Mouse (Mus musculus) limb, embryonic 11.5 days (tissue): ENCODE results near the gene Adcyap1r1. TPM values are rescaled to one million over a fixed set of nuclear protein-coding genes. Genes with fewer than 3 reads are reported as not detected.

Source experiments
- ATAC-seq: fragments of 200-750 bp; cut with Nextera tagmentation; 2 replicates; pipeline ENCODE4 v1.8.0; 2017; ENCODE audit warnings: low read depth; ENCODE audit not compliant: insufficient number of reproducible peaks, low FRiP score, low TSS enrichment
- DNase-seq: peaks from one replicate; pipeline ENCODE4 v3.0.0-alpha.2; 2015; ENCODE audit warnings: low spot score
- H3K27ac ChIP-seq: fragments of 300-500 bp; sonication (generic); replicated peaks from 2 replicates; pipeline ENCODE4 v1.5.1; 2014; ENCODE audit warnings: low read depth, mild to moderate bottlenecking, low read length
- H3K27me3 ChIP-seq: fragments of 300-500 bp; sonication (generic); 2 replicates; pipeline ENCODE4 v1.6.1; 2014; ENCODE audit warnings: mild to moderate bottlenecking, low read length, mixed read lengths; ENCODE audit not compliant: control insufficient read depth, insufficient read depth
- H3K36me3 ChIP-seq: fragments of 300-500 bp; sonication (generic); 2 replicates; pipeline ENCODE4 v1.6.1; 2014; ENCODE audit warnings: mild to moderate bottlenecking, low read length, moderate library complexity, mixed read lengths; ENCODE audit not compliant: control insufficient read depth, insufficient read depth
- H3K4me1 ChIP-seq: fragments of 300-500 bp; sonication (generic); 2 replicates; pipeline ENCODE4 v1.6.1; 2014; ENCODE audit warnings: low read length, mixed read lengths; ENCODE audit not compliant: control insufficient read depth, insufficient read depth
- H3K4me2 ChIP-seq: fragments of 300-500 bp; sonication (generic); 2 replicates; pipeline ENCODE4 v1.6.1; 2014; ENCODE audit warnings: low read depth, mild to moderate bottlenecking, moderate library complexity; ENCODE audit not compliant: severe bottlenecking
- H3K4me3 ChIP-seq: fragments of 300-500 bp; sonication (generic); 2 replicates; pipeline ENCODE4 v1.5.1; 2014; ENCODE audit warnings: low read depth, low read length
- H3K9ac ChIP-seq: fragments of 300-500 bp; sonication (generic); 2 replicates; pipeline ENCODE4 v1.6.1; 2014; ENCODE audit warnings: mild to moderate bottlenecking, low read length
- H3K9me3 ChIP-seq: fragments of 300-500 bp; sonication (generic); 2 replicates; pipeline ENCODE4 v1.6.1; 2016; ENCODE audit warnings: low read length; ENCODE audit not compliant: control insufficient read depth
- WGBS: fragments of 180-500 bp; shearing (Covaris S2); extraction: QIAGEN DNeasy Blood & Tissue Kit; methylation state at CpG from one replicate; pipeline ENCODE4 v1.1.7; 2014; 5-methylcytosine and 5-hydroxymethylcytosine counted together
- polyA plus RNA-seq: library from polyadenylated mRNA; unstranded; fragments of >200 nt; fragmentation: Nextera tagmentation; extraction: Ambion mirVana; gene quantifications from 2 replicates; pipeline ENCODE4 v1.2.1, GENCODE M21; 2014

Adcyap1r1 gene
- polyA plus RNA-seq, 1 experiment from 2014 or later: 0.48 TPM

GRCm38 (mm10) chr6:55457727-55458126, 5.9 kb downstream of the Adcyap1r1 start:
- peaks cover 10% of the 10 kb centered on the region for H3K27me3 ChIP-seq
- no peak for DNase-seq
- no peaks in the 10 kb centered on the region for H3K9me3 ChIP-seq
- H3K4me1 ChIP-seq: no peaks in the 10 kb centered on the region
- 74% methylated on average over 7 of the region's 7 CpGs for WGBS
- no peaks in the 10 kb centered on the region for H3K36me3 ChIP-seq
- no peak overlapping the region for H3K4me3 ChIP-seq
- no peak overlapping the region for H3K27ac ChIP-seq
- H3K9ac ChIP-seq: no peak overlapping the region
- no peak overlapping the region for H3K4me2 ChIP-seq
- no peak for ATAC-seq

DNA sequence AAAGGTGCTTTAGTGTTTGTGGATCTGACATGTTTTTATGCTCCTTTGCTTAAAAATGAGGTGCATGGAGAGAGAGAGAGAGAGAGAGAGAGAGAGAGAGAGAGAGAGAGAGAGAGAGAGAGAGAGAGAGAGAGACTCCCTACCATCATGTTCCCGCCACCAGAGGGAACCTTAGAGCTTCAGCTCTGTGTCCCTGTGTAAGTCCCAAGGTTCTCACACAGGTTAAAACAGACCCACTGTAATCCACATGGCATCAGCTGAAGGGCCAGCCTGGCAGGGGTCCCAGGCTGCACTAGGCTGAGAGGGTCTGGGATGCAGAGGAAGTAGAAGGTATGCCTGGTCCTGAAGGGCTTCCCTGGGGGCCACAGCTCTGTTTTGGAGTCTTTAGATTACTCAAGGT, 6.4 kb downstream of the Adcyap1r1 start:
- Histone ChIP-seq H3K4me2 (no peak overlapping the region), H3K4me3 (no peak overlapping the region), H3K27me3 (peaks cover 5% of the 10 kb centered on the region), H3K9me3 (no peaks in the 10 kb centered on the region), H3K9ac (no peak overlapping the region), H3K4me1 (no peaks in the 10 kb centered on the region), H3K36me3 (no peaks in the 10 kb centered on the region), H3K27ac (no peak overlapping the region)
- ATAC-seq (no peak), DNase-seq (no peak)
- WGBS: 43% methylated on average over 1 of the region's 1 CpGs

DNA sequence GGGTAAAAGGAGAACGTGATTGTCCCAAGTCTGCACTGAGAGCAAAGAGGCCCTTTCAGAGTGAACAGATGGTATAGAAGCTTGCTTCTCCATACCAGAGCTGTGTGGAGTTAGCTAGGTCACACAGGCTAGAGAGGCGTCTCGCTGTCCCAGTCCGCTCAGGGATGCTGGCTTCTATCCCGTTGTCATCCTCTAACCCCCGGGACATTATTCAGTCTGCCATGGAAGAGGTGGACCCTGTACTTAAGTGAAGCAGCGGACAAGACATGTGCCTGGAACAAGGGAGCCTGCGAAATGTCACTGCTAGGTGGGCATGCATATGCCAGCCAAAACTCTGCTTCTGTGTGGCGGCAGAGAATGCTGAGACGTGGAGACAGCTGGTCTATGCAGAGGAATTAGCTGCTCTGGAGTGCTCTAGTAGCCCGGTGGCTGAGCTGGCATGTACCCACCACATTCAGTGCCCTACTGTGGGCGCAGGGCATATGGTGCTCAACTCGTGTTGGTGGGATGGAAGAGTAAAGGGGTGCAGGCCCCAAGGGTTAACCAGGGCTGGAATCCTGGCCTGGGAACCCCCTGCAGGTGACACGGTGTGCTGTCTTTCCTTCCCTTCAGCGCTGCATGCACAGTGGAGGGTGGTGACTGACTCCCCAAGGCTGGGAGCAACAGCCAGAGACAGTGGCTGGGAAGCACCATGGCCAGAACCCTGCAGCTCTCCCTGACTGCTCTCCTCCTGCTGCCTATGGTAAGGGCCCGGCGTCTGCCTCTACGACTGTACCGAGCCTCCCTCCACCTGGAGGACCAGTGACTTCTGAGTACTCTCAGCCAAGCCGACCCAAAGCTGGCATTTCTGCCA, 8.0 kb downstream of the Adcyap1r1 start:
- H3K4me1 ChIP-seq: no peaks in the 10 kb centered on the region
- H3K27me3 ChIP-seq: no peaks in the 10 kb centered on the region

DNA sequence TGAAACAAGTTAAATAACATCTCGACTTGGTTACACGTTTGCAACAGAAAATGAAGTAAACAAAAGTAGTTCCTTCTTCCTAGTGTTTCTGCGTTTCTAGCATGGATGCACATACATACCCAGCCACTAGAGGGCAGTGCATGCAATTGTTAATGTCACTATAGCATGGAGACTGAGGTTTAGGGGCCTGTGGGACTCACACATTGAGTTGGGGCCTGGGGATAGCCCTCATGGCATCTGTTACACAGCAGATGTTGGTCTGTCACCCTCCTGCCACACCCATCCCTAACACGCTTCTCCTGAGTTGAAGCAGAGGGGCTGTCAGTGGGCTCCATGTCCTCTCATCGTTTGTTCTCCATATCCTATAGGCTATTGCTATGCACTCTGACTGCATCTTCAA, 9.4 kb downstream of the Adcyap1r1 start:
- Histone ChIP-seq H3K4me1 (no peaks in the 10 kb centered on the region), H3K9ac (no peak overlapping the region), H3K27me3 (no peaks in the 10 kb centered on the region), H3K4me2 (no peak overlapping the region), H3K4me3 (no peak overlapping the region), H3K36me3 (no peaks in the 10 kb centered on the region), H3K27ac (no peak overlapping the region), H3K9me3 (no peaks in the 10 kb centered on the region)
- ATAC-seq (no peak), DNase-seq (no peak)
- WGBS: 60% methylated on average over 5 of the region's 5 CpGs

More for the DNA sequence above, 8.0 kb downstream of the Adcyap1r1 start:
- DNase-seq (no peak), ATAC-seq (no peak)
- Histone ChIP-seq H3K9me3 (no peaks in the 10 kb centered on the region), H3K9ac (no peak overlapping the region), H3K4me2 (no peak overlapping the region), H3K36me3 (no peaks in the 10 kb centered on the region), H3K27ac (no peak overlapping the region), H3K4me3 (no peak overlapping the region)
- 84% methylated on average over 20 of the region's 20 CpGs for WGBS

DNA sequence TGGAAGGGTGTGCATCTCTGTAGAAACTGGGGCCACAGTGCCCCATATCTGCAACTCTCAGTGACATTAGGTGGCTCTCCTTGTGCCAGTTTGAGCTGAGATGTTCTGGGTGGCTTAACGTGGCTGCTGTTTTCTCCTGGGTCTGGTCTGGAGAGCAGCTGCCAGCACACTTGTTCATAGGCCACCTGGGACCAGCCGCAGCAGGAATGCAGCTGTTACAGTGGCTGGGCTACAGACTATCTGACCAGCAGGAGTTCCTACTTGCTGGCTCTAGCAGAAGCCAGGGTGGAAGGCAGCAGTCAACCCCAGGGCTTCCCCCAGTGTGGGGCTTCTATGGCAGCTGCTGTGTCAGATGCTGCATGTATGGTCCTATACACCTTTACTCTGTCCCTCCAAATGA, 9.9 kb downstream of the Adcyap1r1 start:
- H3K27me3 ChIP-seq: no peaks in the 10 kb centered on the region
- 60% methylated on average over 2 of the region's 2 CpGs for WGBS
- ATAC-seq: no peak

GRCm38 (mm10) chr6:55462394-55462793, 10.6 kb downstream of the Adcyap1r1 start:
- Histone ChIP-seq H3K4me1 (no peaks in the 10 kb centered on the region), H3K4me2 (no peak overlapping the region), H3K27me3 (no peaks in the 10 kb centered on the region), H3K9ac (no peak overlapping the region), H3K36me3 (no peaks in the 10 kb centered on the region), H3K9me3 (no peaks in the 10 kb centered on the region), H3K27ac (no peak overlapping the region), H3K4me3 (no peak overlapping the region)
- DNase-seq (no peak), ATAC-seq (no peak)
- WGBS: 89% methylated on average over 1 of the region's 1 CpGs

More for the DNA sequence above, 9.9 kb downstream of the Adcyap1r1 start:
- H3K9me3 ChIP-seq: no peaks in the 10 kb centered on the region
- no peaks in the 10 kb centered on the region for H3K36me3 ChIP-seq
- H3K27ac ChIP-seq: no peak overlapping the region
- no peak overlapping the region for H3K9ac ChIP-seq
- no peaks in the 10 kb centered on the region for H3K4me1 ChIP-seq
- H3K4me3 ChIP-seq: no peak overlapping the region
- no peak overlapping the region for H3K4me2 ChIP-seq
- no peak for DNase-seq

DNA sequence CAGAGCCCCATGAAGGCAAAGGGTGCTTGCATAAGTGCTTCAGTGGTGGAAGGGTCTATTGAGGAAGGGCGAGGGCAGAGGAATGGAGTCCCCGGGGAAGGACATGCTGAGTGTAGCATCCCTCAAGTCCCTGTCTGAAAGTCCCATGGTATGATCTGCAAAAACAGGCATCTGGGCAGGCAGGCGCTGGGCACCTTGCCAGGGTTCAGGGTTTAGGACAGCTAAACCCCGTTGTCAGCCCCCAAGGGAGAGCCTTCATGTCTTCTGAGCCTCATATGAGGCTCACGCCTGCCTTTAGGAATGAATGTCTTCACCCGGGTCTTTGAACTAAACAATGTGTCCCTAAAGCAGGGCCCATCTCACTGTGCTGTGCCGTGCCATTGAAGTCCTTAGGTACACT, 12.2 kb downstream of the Adcyap1r1 start:
- no peaks in the 10 kb centered on the region for H3K27me3 ChIP-seq
- H3K4me1 ChIP-seq: no peaks in the 10 kb centered on the region
- H3K36me3 ChIP-seq: no peaks in the 10 kb centered on the region
- no peak overlapping the region for H3K4me2 ChIP-seq
- ATAC-seq (no peak), DNase-seq (no peak)
- H3K27ac ChIP-seq: no peak overlapping the region
- no peaks in the 10 kb centered on the region for H3K9me3 ChIP-seq
- H3K4me3 ChIP-seq: no peak overlapping the region
- no peak overlapping the region for H3K9ac ChIP-seq
- WGBS: 82% methylated on average over 7 of the region's 7 CpGs

DNA sequence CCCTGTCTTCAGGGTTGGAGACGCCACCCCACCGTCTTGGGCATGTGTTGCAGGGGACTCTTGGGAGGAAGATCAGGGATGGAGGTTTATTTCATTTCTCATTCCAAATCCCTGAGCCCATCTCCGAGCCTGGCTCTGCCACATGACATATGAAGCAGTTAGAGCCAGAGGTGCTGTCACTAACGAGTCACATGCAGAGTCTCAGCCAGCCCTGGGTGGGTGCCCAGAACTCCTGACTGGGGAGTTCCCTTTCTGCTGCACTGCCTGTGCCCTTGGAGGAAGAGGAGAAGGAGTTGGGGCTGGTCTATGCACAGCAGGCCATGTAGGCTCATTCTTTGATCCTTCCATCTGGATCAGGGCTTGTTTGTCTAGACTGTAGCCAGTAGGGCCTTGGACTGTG, 13.5 kb downstream of the Adcyap1r1 start:
- no peaks in the 10 kb centered on the region for H3K36me3 ChIP-seq
- H3K4me2 ChIP-seq: no peak overlapping the region
- H3K27me3 ChIP-seq: no peaks in the 10 kb centered on the region
- 82% methylated on average over 4 of the region's 4 CpGs for WGBS
- H3K4me1 ChIP-seq: no peaks in the 10 kb centered on the region
- no peaks in the 10 kb centered on the region for H3K9me3 ChIP-seq
- H3K27ac ChIP-seq: no peak overlapping the region
- DNase-seq: no peak
- no peak overlapping the region for H3K4me3 ChIP-seq
- no peak for ATAC-seq
- H3K9ac ChIP-seq: no peak overlapping the region

DNA sequence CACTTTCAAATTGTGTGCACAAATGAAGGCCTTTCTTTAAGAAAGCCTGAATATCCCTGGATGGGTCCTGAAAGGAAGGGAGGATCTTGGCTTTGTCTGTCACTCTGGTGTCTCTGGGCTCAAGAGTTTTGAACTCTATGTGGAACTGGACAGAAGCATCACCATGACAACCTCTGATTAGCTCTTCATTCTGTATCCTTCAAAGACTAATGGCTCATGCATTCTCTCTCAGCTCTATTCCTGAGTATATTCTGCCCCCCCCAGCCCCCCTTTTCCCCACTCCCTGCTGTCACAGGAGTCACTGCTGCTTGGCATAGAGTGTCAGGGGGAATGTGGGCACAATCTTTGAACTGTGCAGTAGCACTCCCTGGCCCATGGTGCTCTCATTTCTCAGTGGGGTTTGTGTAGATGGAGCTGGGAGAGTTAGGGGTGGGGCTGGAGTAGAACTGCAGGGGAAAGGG, 14.6 kb downstream of the Adcyap1r1 start:
- Histone ChIP-seq H3K27ac (no peak overlapping the region), H3K4me1 (no peaks in the 10 kb centered on the region), H3K36me3 (no peaks in the 10 kb centered on the region), H3K4me2 (no peak overlapping the region), H3K27me3 (no peaks in the 10 kb centered on the region), H3K9me3 (no peaks in the 10 kb centered on the region), H3K9ac (no peak overlapping the region), H3K4me3 (no peak overlapping the region)
- ATAC-seq (no peak), DNase-seq (no peak)
